Comparison of ENCODE assay signal across 8 mouse cellular contexts in the genomic region with DNA sequence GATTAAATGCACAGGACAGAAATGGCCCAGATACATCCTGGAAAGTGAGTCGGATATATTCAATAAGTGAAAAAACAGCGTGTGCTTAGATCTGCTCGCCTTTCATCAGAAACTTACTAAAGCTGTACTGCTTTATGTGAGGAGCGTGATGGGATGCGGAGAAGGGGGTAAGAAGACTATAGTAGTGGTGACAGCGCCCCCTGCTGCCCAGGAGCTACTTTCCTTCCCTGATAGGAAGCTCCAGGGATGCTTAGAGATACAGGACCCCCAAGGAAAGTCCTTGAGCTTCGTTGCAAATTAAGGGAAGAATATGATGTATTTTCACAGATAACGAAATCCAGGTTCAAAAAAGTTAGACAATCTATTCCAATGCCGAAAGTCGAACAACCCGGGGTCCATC. TPM values are rescaled to one million over a fixed set of nuclear protein-coding genes. Genes with fewer than 3 reads are reported as not detected.
DNase-seq lines count a peak whose midpoint lies in the region; ATAC-seq and TF ChIP-seq lines count a peak whose summit lies in the region.

No protein-coding gene starts in this region.

- no peak for ATAC-seq in heart, postnatal 0 days (ENCODE audit: insufficient read depth, low read depth)

- H3K4me2 ChIP-seq in heart, postnatal 0 days (ENCODE audit: low read depth, low read length), result no peak overlapping the region

- H3K9me3 ChIP-seq in heart, postnatal 0 days (replicated peaks; ENCODE audit: control insufficient read depth, low read length), result no peaks in the 10 kb centered on the region; the same call in 1 of the 2 replicates

- H3K9ac ChIP-seq in heart, postnatal 0 days (replicated peaks; ENCODE audit: low read depth, low read length), result no peak overlapping the region

- H3K27ac ChIP-seq in heart, postnatal 0 days (ENCODE audit: low read depth), result no peak overlapping the region

- 33% methylated on average over 11 of the region's 11 CpGs for WGBS in heart, postnatal 0 days

- H3K27me3 ChIP-seq in heart, postnatal 0 days (ENCODE audit: control insufficient read depth, insufficient read depth, low read length), result no peaks in the 10 kb centered on the region

- no peak for DNase-seq in heart, postnatal 0 days (ENCODE audit: low spot score)
- no peak for DNase-seq in heart, adult 9 months (ENCODE audit: low spot score in 2 of 2)
- DNase-seq in B cell, adult 2 months, result peak; percentile 17 to 28
- peak; percentile 48 for DNase-seq in adrenal gland, postnatal 14 days
- peak; percentile 16 for DNase-seq in fibroblast of lung, adult 2 months (ENCODE audit: low read depth)
- DNase-seq in layer of hippocampus, postnatal 10 days (ENCODE audit: low spot score in 2 of 2), result peak; percentile 68 to 78
- peak; percentile 16 for DNase-seq in naive thymus-derived CD4-positive, alpha-beta T cell, adult 2 months (ENCODE audit: low read depth)
- DNase-seq in yolk sac, embryonic 10.5 days (ENCODE audit: low spot score), result no peak

- H3K36me3 ChIP-seq in heart, postnatal 0 days (replicated peaks; ENCODE audit: control insufficient read depth, insufficient read depth, low read length), result no peaks in the 10 kb centered on the region

- no peak for TF ChIP-seq EP300 in heart, postnatal 0 days (IDR thresholded peaks at IDR 0.05; ENCODE audit: low read depth)

- H3K4me3 ChIP-seq in heart, postnatal 0 days (ENCODE audit: low read depth, low read length), result no peak overlapping the region

- H3K4me1 ChIP-seq in heart, postnatal 0 days (ENCODE audit: control insufficient read depth, insufficient read depth), result no peaks in the 10 kb centered on the region

- TF ChIP-seq CTCF in heart, postnatal 0 days (IDR thresholded peaks at IDR 0.05; ENCODE audit: low read depth), result peak; percentile 35

RNA-seq across cellular contexts. Expression of a gene that starts 17.1 kb away (rescaled TPM):
- not detected in 2 replicates for total RNA-seq in heart, postnatal 0 days (2014; rRNA removed; ENCODE audit: low replicate concordance)
- polyA plus RNA-seq in heart, postnatal 0 days (2015; fragmentation: Nextera tagmentation; extraction: Ambion mirVana), result not detected in 2 replicates
- total RNA-seq in adrenal gland, postnatal 14 days (2021), result 0.26 TPM in 1 of 2 replicates, not detected in the other
- total RNA-seq in layer of hippocampus, postnatal 10 days (2021), result 1 to 10 TPM; 2.5 to 3.2 TPM

Comparison
In these comparisons a context has a peak if more than half of its experiments do, and no peak if none do; other contexts are left out.
1. DNase-seq: peak in B cell, adult 2 months (2 of 2), adrenal gland, postnatal 14 days (single experiment), fibroblast of lung, adult 2 months (single experiment), layer of hippocampus, postnatal 10 days (2 of 2) and naive thymus-derived CD4-positive, alpha-beta T cell, adult 2 months (single experiment); none in heart, postnatal 0 days (single experiment), heart, adult 9 months (0 of 2) and yolk sac, embryonic 10.5 days (single experiment).